Mouse (Mus musculus) mammary gland, adult 2 months (tissue): ENCODE data around the gene Atp8a1. TPM values are rescaled to one million over a fixed set of nuclear protein-coding genes. Genes with fewer than 3 reads are reported as not detected.

Experiments
- polyA plus RNA-seq: library from polyadenylated mRNA; depleted of rRNA; stranded (reverse); fragments of >200 nt; gene quantifications from 2 replicates; pipeline ENCODE4 v1.2.3, GENCODE M21; 2012; ENCODE audit warnings: low replicate concordance; rRNA removed

Gene Atp8a1
- polyA plus RNA-seq = 11.1 and 44.1 TPM in 2 replicates

GRCm38 (mm10) chr5:67847253-67848165 is at the start of gene Atp8a1:
Gene Atp8a1, minus strand, starts transcription at chr5:67847434.

GRCm38 (mm10) chr5:67607804-67608673 is 239.2 kb downstream of the Atp8a1 start, which contains the start of gene Shisa3:
Gene Shisa3, plus strand, starts transcription at chr5:67607882.

Other genes starting within 250 kb of the Atp8a1 start
- gene Shisa3, start 239.6 kb downstream of the Atp8a1 start, polyA plus RNA-seq = 5.1 and 9.5 TPM in 2 replicates
- not detected in 2 replicates for gene Gm5108, start 94.2 kb upstream of the Atp8a1 start, polyA plus RNA-seq
- not detected in 2 replicates for gene Gm21905, start 99.0 kb upstream of the Atp8a1 start, polyA plus RNA-seq
- not detected in 2 replicates for gene Grxcr1, start 184.4 kb upstream of the Atp8a1 start, polyA plus RNA-seq